Mouse (Mus musculus): ENCODE results near the gene Rassf3.

DNA sequence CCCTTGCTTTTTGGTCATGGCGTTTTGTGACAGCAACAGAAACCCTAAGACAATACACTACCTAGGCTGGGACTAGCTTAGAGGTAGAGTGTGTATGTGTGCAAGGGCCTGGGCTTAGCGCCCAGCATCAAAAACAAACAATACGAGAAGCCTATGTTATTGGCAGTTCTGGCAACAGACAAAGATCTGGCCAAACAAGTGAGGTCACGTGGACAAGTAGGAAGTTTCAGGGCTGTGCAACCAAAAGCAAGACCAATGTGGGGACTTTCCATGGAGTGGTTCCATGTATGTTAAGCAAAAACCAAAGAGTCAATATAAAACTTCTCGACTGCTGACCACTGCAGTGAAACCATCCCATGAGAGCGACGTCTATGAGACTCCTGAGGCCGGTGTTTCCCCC is 30.3 kb downstream of the Rassf3 start:
- no peak for TF ChIP-seq CTCF (IDR thresholded peaks at IDR 0.05; ENCODE audit: low read depth, low read length)
- TF ChIP-seq GATA1 (IDR thresholded peaks at IDR 0.05; ENCODE audit: borderline replicate concordance, low read length), result no peak
- no peak for TF ChIP-seq TAL1 (conservative IDR thresholded peaks at IDR 0.05; ENCODE audit: low read depth, low read length)
